Mouse (Mus musculus) WW6 (cell line): ENCODE data around the gene Pik3r1.
A peak's percentile ranks its signal among the peaks of the same experiment; 100 is the strongest.

Experiments used
- DNase-seq: peaks from one replicate; pipeline ENCODE4 v3.0.0-alpha.2; 2013; ENCODE audit warnings: low read depth, low spot score

Pik3r1 gene

DNA sequence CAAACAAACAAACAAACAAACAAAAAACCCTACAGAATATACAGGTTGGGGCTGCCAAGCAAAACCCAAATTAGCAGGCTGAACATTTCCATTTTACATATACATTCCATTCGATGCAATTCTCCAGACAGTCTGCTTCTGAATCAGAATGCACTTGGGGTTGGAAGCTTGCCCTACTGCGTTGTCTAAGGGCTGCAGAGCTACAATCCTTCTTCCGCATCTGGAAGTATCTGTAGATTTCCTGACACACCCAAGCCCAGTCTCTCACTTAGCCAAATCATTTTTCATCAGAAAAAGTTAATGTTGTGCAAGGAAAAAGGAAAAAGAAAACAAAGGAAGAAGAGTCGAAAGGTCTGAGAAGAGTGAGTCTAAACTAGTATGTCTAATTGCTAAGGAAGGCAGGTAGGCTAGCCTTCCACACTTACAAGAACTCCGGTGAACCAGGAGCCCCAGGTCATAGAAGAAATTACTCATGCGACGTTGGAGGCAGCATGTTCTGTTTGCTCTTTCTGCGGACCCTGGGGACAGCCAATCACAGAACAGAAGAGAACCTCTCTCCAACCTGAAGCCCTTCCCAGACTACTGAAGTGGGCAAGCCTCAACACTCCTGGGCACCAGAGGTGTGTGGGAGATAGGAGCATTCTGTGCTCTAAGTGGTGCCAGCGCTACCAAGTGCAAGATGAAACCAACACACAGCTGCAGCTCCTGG lies 55.1 kb downstream of the Pik3r1 start:
- no peak for DNase-seq

DNA sequence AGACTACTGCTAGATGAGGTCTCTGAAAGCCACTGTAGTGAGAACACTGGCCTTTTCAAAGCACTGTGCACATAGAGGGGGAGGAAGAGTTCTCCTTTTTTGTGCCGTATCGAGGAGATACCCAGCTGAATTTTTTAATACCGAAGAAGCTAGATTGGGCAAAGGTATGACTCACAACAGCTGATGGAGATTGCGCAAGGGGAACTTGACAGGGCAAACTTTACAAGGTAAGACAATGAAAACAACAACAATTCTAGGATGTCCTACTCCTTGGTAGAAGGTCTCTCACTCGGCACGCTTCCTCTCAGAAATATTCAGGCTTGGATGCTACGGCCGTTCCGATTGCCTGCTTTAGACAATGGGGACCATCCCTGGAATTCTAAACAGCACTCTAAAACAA lies 55.9 kb downstream of the Pik3r1 start:
- DNase-seq, result no peak

DNA sequence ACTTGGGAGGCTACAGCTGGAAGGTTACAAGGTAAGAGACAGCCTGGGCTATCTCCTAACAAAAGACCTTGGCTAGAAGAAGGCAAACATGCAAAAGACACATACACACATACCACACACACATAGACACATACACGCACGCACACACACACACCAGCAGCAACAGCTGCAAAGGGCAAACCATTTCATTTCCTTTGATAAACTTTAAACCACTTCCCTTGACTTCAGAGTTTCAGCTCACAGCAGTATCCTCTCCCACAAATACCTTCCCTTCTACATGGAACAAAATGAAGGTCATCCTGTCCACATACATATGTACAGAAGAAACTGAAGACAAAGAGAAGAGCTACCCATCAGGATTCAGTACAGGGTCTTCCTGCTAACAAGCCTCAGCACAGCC lies 56.7 kb downstream of the Pik3r1 start:
- no peak for DNase-seq

DNA sequence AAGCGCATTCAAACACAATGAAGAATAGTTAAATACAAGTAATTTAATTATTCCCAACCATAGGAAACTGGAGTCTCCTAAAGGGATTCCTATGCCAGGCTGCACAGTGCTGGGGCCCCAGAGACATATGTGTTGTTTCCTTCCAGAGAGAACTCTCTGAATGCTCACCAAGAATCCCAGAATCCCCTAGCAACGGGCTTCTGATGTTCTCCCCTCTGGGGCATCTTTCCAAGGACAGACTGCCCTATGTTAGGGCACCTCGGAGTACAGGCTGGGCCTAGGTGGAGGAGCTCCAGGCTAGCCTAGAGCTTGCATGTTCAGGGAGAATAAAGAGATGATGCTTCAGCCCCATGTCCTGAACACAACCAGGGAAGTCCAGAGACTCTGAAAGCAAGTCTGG lies 58.2 kb downstream of the Pik3r1 start:
- no peak for DNase-seq

DNA sequence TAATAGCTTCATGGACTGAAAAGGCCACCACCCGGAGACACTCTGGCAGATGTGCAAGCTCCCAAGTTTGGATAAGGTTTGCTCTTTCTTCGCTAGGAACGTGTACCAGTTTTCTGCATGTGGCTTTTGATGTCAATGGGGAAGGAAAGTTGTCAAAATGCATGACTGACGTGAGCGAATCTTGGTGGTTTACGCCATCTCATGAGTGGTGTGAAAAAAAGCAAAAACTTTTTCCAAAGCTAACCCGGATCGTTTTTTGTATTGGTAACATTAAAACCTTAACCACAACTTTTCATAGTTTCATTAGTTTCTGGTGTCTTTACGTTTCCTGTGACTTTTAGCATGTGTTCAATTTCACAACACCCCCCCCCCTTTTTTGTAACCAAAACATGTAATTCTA lies 60.8 kb downstream of the Pik3r1 start:
- no peak for DNase-seq

DNA sequence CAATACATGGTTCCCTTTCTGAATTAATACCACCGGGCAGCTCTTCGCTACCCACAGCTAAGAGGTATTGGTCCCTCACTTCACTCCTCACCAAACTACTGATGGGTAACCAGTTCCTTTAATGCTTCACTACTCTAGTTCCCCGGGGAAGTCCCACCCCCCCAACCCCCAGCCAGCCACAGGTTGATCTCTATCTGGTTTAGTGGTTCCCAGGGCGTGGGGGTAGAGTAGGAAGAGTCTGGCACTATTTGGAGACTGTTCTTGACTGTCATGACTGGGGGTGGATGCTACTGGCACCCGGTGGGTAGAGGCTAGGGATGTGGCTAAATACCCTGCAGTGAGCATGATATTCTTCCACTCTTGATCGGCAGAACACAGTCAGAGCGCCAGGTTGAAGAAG lies 61.6 kb downstream of the Pik3r1 start:
- DNase-seq, result no peak

DNA sequence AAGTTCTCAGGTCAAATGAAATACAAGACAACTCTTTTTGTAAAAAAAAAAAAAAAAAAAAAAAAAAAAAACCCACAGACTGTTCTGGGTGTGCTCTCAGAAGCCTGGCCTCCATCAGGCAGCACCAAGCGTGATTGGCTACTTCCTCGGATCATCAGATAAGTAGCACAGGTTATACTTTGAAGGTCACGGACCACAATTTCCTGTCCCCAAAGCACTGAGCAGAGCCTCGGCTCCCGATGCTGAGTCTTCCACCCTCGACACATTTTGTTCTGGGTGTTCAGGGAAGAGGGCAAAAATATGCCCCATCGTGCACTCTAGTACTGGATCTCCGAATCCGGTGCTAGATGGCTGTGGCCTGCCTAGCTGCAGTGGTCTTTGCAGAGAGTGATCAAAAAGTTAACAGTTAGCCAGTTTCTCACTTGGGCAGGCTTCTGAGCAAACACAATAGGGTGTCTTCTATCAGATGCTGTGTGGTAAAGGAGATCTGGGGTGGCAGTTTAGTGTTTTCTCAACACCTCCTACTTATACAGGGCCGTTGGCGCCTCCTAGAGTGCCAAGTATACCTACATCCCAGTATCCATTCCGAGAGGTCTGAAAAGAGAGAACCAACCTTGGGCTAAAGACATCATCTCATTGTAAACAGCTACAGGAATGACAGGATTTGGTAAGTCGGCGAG lies 65.8 kb downstream of the Pik3r1 start:
- DNase-seq, result no peak

DNA sequence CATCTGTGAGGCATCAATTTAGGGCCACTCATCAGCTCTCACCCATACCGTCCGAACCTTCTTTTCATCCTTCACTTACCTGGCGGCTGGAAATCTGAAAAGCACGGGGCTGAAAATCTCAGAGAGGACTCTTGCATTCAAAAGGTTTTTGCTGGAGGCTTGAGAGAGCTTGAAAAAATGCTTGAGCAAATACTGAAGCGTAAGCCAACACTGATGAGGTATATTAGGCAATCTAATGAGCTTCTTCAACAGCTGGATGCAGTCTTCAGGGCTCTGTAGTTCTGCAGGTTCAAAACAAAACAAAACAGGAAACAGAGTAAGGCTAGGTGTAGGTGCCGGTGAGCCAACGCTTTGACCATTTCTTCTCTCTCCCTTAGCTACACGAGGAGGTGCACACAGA lies 66.4 kb downstream of the Pik3r1 start:
- DNase-seq, result no peak

DNA sequence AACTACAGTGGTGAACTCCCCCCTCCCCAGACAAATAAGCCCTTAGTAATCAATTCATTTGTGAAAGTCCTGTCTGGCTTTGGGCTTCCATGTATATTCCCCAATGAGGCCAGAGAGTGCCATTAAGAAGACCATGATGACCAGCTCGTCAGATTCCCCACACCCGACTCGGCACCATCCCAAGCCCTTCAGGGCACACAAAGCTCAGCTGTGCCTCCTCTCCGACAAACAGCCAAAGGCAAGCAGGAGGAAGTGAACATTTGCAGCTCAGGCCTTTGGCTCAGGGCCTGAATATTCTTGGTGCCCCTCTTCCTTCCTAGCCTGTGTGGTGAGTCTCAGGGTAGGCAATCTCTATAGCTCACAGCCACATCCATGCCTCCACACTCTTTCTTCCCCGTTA lies 68.3 kb downstream of the Pik3r1 start:
- no peak for DNase-seq

DNA sequence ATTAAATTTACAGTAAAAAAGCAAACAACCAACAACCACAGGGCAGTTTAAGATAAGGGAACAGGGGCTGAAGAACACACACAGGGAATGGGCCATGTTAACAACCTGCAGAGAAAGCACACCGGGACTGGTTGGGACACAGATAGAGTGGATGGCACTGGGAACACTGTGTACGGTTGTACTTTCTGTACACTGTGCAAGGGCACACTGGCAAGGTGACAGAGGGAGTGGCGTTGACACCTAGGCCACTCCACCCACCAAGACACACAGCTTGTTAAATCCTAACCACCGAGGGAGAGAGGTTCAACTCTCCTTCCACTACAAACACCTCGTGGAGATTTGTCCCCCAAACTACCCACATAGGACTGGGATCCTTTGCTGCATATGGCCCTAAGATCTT lies 70.1 kb downstream of the Pik3r1 start:
- DNase-seq, result no peak

DNA sequence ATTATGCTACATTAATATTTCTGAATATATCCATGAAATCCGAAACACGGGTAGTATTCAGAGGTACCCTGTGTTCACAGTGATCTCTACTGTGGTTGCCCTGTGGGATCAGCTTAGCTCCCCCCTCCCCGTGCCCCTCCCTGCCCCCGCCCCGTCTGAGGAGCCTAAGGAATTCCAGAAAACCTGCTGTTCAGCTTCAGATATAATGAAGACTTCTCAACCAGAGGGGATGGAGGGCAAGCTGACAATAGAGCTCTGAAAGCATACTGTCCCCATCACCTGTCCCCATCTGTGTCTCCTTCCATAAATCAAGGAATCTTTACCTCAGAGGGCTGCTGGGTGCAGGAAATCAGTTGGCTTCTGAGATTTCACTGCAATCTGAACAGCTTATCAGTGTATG lies 70.6 kb downstream of the Pik3r1 start:
- no peak for DNase-seq

DNA sequence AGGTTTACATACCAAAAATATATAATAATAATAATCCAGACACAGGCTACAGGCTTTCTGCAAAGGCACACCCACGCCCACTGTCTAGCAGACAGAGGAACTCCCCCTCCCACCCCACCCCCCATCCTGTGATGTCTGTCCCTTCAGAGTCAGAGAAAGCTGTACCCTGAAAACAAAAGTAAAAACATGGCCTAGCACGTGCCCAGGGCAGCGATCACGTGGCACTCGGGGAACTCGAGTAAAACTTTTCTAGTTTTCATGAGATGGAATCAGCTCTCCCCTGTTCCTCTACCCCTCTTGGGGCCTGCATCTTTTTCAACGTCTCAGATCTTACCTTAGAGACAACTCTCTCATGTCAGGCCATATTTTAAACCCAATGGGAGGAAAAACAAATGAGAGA lies 71.2 kb downstream of the Pik3r1 start:
- no peak for DNase-seq

DNA sequence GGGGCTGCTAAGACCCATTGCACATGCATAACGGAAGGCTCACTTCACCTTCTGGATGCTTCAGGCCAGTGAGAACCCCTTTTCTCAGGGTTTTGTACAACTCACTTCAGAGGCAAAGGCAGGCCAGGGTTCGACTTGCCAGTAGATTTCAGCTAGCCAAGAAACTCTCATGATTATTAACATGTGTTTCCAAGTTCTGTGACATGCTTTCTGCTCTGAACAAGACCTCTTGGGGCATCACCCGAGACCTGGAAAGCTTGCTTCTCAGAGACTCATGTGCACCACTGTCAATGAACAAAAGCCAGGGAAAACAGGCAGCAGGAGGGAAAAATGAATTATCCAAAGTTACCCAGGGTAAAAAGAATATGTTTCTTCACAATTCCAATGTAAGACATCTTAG lies 71.7 kb downstream of the Pik3r1 start:
- DNase-seq, result no peak

DNA sequence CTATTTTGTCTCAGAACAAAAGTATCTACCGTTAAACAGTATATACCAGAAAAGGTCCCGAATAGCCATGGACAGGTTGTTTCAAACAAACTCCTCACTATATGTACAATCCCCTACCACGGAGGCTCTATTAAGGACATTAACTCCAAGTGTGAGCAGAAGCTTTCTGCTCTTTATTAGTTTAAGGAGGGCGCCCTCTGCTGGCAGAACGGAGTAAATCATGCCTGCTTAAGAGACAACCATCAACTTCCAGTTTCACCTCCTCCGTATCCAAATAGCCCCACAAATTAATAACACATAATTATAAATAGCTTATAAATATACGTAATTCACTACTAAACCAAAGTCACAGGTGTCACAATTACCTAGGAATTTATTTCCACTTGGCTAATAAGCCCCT lies 72.1 kb downstream of the Pik3r1 start:
- peak; percentile 53 for DNase-seq

DNA sequence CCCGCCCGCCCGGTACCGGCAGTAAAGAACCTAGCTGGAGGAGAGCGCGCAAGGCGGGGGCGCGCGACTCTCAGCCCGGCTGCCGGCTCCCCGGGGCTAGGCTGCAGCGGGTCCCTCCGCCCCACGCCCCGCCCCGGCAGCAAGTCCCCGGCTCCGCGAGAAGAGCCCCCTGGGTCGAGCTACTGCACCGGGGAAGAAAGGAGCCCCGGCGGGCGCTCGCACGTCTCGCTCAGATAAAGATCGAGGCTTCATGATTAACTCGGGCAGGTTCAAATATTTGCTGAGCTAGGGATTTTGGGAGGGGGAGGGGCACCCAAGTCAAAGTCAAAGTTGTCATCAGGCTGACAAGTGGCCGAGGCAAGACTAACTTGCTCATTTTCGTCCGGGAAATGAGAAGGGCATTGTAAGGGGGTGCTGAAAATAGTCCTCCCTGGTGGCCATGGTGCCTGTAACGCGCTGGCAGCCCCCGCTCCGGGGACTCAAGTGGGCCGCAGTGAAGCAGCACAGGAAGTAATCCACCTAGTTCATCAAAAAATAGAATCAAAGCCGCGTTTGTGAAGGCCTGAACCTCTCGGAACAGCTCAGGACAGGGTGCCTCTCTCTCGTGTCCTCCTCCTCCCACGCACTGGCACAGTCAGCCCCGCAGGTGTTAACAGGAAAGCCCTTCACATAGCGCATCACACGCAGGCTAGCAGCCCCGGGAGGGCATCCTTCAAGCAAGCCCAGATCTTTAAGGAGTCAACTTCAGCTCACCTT lies 73.3 kb downstream of the Pik3r1 start:
- DNase-seq, result no peak

DNA sequence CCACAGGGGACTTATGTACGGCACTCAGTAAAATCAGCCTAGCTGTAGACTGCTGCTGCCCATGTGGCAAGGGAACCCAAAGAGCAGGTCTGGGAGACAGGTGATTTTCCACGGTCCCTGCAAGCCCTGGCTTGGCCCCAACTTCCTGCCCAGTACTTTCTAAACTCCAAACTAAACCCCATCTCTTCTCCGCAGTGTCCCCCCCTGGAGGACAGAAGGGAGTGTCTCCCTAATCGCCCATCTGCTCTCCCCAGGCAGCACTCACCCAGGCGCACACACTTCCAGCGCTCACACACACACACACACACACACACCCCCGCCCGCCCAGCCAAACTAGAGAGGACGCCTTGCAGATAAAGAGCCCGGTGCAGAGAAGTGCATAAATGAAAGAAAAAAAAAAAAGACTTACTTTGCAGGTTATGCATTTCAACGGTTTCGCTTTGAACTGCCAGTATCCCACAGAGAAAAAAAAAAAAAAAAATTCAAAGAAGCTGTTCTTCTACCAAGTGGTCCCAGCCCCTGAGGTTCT lies 74.0 kb downstream of the Pik3r1 start:
- DNase-seq, result no peak

DNA sequence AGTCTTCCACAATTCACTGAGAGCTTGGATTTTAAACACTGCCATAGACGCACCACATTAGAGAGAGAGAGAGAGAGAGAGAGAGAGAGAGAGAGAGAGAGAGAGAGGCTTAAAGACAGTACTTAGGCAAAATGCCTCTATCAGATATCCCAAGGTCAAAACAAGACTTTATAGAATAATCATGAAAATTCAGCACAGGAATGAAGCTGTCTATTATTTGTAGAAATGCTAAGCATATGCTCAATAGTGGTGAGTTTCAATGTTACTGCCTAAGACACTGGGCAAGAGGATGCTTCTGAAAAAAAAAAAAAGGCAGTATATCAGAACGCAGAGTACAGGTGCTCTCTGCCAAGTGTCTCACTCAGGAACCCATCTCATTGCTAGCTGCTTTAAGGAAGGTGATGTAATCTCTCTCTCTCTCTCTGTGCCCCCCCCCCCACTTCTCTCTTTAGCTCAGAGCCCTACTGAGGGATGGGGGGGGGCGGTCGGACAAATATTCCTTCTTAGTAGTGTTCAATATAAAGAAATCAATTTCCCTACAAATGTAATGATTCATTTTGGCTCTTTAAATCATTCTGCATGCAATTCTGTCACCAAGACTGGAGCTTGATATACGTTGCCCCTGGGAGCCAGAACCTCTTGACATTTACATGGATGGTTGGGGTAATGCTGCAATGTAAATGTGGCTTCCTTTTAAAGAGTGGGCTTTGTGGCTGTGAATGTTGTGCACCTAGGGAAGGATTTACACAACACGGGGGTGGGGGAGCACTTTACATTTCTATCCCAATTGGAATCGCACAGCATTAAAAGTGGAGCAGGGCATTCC lies 74.9 kb downstream of the Pik3r1 start:
- DNase-seq, result no peak

DNA sequence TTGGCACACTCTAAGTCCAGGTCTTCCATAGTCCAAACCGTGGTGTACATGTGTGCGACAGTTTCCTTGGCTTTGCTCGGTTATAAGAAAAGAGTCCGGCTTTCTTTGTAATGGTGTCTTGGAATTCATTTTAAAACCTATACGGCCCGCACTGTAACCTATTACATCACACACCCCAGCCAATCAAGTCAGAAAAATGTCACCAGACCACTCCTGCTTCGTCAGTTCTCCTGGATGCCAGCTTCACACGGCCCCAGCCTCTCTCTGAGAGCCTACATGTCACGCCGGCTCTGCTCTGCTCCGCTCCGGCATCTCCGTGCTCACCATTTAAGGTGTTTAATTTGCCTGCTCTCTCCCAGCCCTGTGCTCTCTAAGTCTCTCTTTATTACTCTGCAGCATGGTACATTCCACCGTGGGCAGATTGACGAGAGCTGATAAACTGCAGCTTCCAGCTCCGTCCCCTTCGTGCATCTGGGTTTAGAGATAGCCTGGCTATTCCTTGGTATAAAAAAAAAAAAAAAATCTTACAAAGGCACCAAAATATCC lies 75.7 kb downstream of the Pik3r1 start:
- no peak for DNase-seq

DNA sequence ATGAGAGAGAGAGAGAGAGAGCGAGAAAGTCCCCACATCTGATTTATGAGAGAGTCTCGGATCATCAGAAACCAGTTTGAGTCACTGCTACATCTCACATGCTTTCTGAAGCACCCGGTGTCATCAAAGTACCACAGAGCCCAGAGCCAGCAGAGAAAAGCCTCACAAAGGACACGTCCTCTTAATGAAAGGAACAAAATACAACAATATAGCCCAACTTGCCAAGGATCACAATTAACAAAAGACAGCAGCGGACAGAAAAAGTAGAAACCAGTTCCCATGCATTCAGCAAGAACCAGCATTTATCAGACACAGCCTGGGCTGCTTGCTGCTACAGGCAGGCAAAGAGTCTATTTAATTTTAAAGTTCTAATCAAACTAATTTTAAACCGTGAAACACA lies 76.3 kb downstream of the Pik3r1 start:
- DNase-seq, result no peak

DNA sequence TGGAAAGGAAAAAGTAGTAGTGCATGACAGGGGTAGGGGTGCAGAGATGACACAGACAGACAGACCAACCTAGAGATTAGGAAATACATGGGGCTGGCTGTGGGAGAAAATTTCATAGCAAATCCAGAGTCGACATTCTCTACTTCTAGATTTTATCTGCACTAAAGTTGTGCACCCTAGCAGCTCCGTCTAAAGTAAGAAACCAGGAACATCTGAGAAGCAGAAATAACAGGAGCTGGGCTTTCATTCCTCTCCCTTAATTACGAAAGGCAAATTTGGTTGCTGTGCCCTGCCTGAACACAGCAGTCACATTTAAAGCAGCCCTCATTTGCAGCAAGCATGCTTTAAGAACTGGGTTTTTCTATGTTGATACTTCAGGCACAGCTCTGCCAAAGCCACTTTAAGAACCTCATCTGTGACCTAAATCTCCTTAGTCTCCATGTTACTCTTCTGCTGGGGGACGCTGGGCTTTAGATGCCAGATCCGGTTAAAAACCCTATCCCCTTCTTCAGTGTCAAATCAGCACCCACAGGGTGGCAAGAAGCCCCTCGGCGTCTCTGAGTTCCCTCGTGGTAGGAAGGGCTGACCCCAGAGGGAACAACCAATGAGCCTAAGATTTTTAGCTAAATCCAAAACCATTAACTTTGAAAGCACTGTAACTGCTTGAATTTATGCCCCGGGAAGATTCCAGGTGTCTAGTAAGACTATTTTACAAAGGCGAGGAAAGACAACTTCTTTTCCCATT lies 76.9 kb downstream of the Pik3r1 start:
- DNase-seq, result no peak

DNA sequence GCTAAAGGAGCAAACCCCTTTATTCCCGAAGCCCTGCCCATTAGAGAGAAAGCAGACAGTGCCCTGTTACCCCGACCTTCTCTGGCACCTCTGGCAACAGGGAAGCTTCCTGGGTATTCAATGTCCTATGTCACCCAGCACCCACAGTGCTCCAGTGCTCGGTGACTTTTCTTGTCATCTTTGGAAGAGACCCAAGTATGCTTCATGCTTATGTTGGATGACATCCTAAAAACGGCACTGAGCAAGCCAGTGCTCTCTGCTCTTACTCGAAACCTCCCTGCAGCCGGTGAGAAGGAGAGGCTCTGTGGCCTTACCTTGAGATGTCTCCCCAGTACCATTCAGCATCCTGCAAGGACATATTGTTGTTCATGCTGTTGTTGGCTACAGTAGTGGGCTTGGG lies 77.8 kb downstream of the Pik3r1 start:
- no peak for DNase-seq
